Mouse (Mus musculus): Measurements from ENCODE around the gene Ccnb1ip1. TPM values are rescaled to one million over a fixed set of nuclear protein-coding genes. Genes with fewer than 3 reads are reported as not detected.
"Not testable (repeated sequence)": the region's sequence is repeated elsewhere in the genome, so short reads cannot be mapped to it uniquely, and the experiment has no call there.

The Ccnb1ip1 gene
- not detected in 2 replicates for polyA plus RNA-seq (2011; ENCODE audit: insufficient read length, low read depth, missing spikeins)

DNA sequence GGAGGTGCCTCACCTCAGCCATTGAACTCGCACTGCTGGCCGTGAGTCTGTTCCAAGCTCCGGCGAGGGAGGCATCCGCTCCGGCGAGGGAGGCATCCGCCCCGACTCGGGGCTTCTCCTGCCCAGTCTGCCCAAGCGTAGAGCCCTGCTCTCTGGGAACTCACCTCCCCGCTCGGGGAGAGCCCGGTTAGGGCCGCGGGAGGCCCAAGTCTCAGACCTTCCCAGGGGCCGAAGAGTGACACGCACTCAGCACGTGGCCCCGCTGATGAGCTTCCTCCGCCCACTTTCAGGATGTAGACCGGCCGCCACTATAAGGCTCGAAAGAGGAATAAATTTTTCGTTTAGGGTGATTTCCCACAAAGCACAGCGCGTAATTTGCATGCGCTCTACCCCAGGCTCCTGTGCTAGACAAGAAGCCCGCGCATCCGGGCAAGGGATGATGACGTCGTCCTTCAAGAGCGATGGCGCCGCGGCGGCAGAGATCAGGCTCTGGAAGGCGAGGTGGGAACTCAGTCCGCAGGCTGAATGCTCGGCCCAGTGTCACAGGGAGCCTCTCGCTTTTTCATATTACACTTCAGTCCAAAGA is at the start of gene Ccnb1ip1, which contains the start of gene Parp2:
Gene Ccnb1ip1 (minus strand): TSS at position 246 of the 586 bp plus-strand sequence.
Gene Parp2 (plus strand): TSS at position 355 of the 586 bp plus-strand sequence.
- Histone ChIP-seq H3K4me1 (ENCODE audit: control insufficient read depth, insufficient read depth, low read length) (peaks cover 3% of the 10 kb centered on the region), H3K4me3 (ENCODE audit: insufficient read depth, low read length) (peak within 1 kb of the TSS; percentile 92), H3K27ac (ENCODE audit: insufficient read depth, low read length) (peak within 1 kb of the TSS; percentile 53)
- TF ChIP-seq POLR2A (IDR thresholded peaks at IDR 0.05; ENCODE audit: low read depth, low read length) (peak; percentile 87), CTCF (IDR thresholded peaks at IDR 0.05; ENCODE audit: borderline replicate concordance, insufficient read depth, low read length) (no peak)

DNA sequence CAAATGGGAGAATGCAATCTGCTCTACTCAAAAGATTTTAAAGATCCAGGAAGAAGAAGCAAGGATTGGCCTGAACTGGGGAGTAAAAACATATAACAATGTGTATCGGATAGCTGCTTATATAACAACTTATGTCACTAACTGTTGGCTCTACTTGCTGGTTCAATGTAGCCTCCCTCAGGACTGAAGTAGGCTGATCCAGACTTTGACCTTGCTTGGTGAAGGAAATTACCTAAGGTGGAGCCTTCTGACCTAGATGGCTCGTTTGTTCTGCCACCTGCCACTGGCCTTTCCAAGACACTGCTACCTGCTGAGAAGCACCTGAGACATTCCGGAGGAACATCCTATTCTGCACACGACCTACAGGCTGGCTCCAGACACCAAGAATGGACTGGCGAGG is 48.3 kb upstream of the Ccnb1ip1 start:
- Histone ChIP-seq H3K4me1 (ENCODE audit: control insufficient read depth, insufficient read depth, low read length) (no peaks in the 10 kb centered on the region), H3K4me3 (ENCODE audit: insufficient read depth, low read length) (no peak overlapping the region), H3K27ac (ENCODE audit: insufficient read depth, low read length) (no peak overlapping the region)
- TF ChIP-seq CTCF (IDR thresholded peaks at IDR 0.05; ENCODE audit: borderline replicate concordance, insufficient read depth, low read length) (no peak), POLR2A (IDR thresholded peaks at IDR 0.05; ENCODE audit: low read depth, low read length) (no peak)

DNA sequence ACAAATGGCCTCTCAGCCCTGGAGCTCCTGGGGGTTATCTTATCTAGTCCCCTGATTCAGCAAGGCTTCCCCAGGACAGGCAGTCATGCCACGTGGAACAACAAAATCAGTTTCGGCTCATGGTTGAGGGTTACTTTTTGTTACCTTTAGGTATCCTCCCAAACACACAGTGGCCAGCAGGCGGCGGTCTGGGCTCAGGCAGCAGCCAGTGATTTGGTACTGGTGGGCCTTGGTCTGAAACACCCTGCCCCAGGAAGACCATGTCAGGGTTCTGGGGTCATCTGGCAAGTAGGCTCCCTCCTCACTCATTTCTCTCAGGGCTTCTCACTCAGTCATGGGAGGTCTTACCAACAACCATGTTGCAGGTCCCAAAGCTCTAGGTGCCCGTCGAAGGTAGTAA is 29.7 kb upstream of the Ccnb1ip1 start:
- TF ChIP-seq CTCF (IDR thresholded peaks at IDR 0.05; ENCODE audit: borderline replicate concordance, insufficient read depth, low read length) (0 out of 2 replicates have a peak, but pooled peaks have one; percentile 18), POLR2A (IDR thresholded peaks at IDR 0.05; ENCODE audit: low read depth, low read length) (no peak)
- Histone ChIP-seq H3K4me3 (ENCODE audit: insufficient read depth, low read length) (no peak overlapping the region), H3K4me1 (ENCODE audit: control insufficient read depth, insufficient read depth, low read length) (no peaks in the 10 kb centered on the region), H3K27ac (ENCODE audit: insufficient read depth, low read length) (no peak overlapping the region)

DNA sequence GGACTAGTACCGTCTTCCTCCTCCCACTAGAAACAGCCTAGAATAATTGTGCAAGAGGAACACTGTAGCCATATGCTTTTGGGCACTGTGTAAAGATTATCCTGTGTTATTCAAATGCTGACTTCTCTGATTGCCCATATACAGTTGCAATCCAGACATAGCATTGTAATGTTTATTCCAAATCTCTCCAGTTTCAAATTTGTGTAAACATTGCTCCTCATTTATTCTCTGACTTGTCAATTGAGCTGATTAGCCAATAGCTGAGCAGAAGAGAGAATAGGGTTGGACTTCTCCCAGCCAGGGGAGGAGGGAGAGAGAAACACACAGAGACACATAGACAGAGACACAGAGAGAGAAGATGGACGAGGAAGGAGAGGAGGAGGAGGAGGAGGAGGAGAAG is 26.9 kb upstream of the Ccnb1ip1 start:
- Histone ChIP-seq H3K4me1 (ENCODE audit: control insufficient read depth, insufficient read depth, low read length) (no peaks in the 10 kb centered on the region), H3K4me3 (ENCODE audit: insufficient read depth, low read length) (no peak overlapping the region), H3K27ac (ENCODE audit: insufficient read depth, low read length) (no peak overlapping the region)
- no peak for TF ChIP-seq POLR2A (IDR thresholded peaks at IDR 0.05; ENCODE audit: low read depth, low read length)
- no peak for TF ChIP-seq CTCF (IDR thresholded peaks at IDR 0.05; ENCODE audit: borderline replicate concordance, insufficient read depth, low read length)

DNA sequence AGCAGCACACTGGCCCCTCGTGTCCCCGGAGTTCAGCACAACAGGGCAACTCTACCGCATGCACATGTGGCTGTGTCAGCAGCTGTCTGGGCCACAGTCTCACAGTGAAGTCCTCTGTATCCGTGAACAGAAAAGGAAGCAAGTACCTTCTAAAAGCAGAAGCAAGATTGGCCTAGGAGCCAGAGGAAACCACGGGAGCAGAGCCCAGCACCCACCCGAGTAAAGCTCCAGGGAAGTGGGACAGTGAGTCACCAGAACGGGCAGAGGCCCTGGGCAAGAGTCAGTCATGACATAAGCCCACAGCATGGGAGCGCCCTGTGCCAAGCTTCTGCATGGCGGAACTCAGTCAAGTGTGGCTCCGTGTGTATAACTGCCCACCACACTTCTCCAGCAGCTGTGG is 26.4 kb upstream of the Ccnb1ip1 start:
- Histone ChIP-seq H3K4me3 (ENCODE audit: insufficient read depth, low read length) (no peak overlapping the region), H3K27ac (ENCODE audit: insufficient read depth, low read length) (no peak overlapping the region), H3K4me1 (ENCODE audit: control insufficient read depth, insufficient read depth, low read length) (no peaks in the 10 kb centered on the region)
- TF ChIP-seq POLR2A (IDR thresholded peaks at IDR 0.05; ENCODE audit: low read depth, low read length) = no peak
- TF ChIP-seq CTCF (IDR thresholded peaks at IDR 0.05; ENCODE audit: borderline replicate concordance, insufficient read depth, low read length) = no peak

DNA sequence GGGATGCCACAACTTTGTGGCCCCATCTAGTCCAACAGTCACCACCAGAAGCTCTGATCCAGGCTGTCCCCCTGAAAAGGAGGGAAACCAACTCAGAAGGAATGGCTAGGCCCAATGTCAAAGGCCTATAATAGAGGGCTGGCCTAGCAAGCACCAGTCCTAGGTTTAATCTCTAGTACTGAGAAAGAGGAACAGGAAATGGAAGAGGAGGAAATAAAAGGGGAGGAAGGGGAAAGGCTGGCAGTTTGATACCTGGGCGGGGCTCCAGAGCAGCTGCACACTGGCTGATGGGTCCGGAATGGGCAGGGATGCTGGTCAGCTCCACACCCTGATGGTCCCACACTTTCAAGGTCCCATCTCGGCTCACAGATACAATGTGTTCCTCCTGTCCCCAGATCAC is 22.3 kb upstream of the Ccnb1ip1 start:
- Histone ChIP-seq H3K4me1 (ENCODE audit: control insufficient read depth, insufficient read depth, low read length) (no peaks in the 10 kb centered on the region), H3K4me3 (ENCODE audit: insufficient read depth, low read length) (no peak overlapping the region), H3K27ac (ENCODE audit: insufficient read depth, low read length) (no peak overlapping the region)
- TF ChIP-seq CTCF (IDR thresholded peaks at IDR 0.05; ENCODE audit: borderline replicate concordance, insufficient read depth, low read length) (no peak), POLR2A (IDR thresholded peaks at IDR 0.05; ENCODE audit: low read depth, low read length) (no peak)

DNA sequence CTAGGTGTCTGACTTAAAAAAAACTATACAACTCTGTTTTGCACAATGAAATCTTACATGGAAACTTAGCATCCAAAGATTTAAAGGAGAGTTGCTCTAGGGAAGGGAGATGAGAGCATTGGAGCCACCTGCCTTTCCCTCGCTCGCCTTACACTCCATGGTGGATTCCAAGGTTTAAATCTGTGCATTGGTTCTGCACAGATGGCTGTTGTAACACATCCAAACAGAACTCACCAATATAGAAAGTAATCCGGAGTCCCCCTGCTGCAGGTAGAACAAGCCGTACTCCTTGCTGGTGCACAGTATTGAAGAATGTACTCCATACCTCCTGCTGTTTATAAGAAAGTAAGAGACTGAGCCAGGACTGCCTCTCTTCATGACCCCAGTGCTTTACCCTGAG is 19.0 kb upstream of the Ccnb1ip1 start:
- Histone ChIP-seq H3K4me1 (ENCODE audit: control insufficient read depth, insufficient read depth, low read length) (no peaks in the 10 kb centered on the region), H3K27ac (ENCODE audit: insufficient read depth, low read length) (no peak overlapping the region), H3K4me3 (ENCODE audit: insufficient read depth, low read length) (no peak overlapping the region)
- TF ChIP-seq POLR2A (IDR thresholded peaks at IDR 0.05; ENCODE audit: low read depth, low read length) = no peak

DNA sequence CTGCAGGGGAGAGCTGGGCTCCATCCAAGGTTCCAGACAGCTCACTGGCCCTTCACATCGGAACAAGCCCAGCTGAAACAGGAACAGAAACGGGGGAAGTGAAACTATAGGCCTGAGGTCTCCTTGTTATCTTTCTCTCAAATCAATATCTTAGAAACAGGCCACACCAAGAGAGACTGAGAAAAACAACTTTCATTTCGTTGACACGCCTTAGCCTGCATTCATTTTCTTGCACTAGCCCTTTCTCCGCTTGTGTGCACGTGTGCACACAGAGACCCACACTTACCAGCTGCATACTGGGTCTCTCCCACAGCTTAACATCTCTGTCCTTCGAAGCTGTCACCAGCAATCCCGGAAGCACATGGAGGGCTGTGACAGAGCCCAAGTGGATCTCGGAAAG is 16.7 kb upstream of the Ccnb1ip1 start:
- no peak overlapping the region for H3K4me3 ChIP-seq (ENCODE audit: insufficient read depth, low read length)
- no peaks in the 10 kb centered on the region for H3K4me1 ChIP-seq (ENCODE audit: control insufficient read depth, insufficient read depth, low read length)
- no peak for TF ChIP-seq POLR2A (IDR thresholded peaks at IDR 0.05; ENCODE audit: low read depth, low read length)
- no peak for TF ChIP-seq CTCF (IDR thresholded peaks at IDR 0.05; ENCODE audit: borderline replicate concordance, insufficient read depth, low read length)
- H3K27ac ChIP-seq (ENCODE audit: insufficient read depth, low read length) = no peak overlapping the region

DNA sequence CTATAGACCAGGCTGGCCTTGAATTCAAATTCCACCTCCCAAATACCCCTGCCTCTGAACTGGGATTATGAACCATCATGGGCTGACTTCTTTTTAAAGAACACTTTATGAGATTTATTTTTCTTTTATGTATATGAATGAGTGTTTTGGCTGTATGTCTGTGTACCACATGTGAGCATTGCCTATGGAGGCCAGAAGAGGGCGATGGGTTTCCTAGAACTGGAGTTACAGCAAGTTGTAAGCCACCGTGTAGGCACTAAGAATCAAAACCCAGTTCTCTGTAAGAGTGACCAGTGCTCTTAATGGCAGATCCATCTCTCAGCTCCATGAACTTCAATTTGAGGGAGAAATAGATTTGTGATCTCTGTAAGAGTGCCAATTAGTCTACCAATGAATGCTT is 15.7 kb upstream of the Ccnb1ip1 start:
- H3K4me1 ChIP-seq (ENCODE audit: control insufficient read depth, insufficient read depth, low read length) = no peaks in the 10 kb centered on the region
- no peak overlapping the region for H3K27ac ChIP-seq (ENCODE audit: insufficient read depth, low read length)
- no peak for TF ChIP-seq CTCF (IDR thresholded peaks at IDR 0.05; ENCODE audit: borderline replicate concordance, insufficient read depth, low read length)
- no peak for TF ChIP-seq POLR2A (IDR thresholded peaks at IDR 0.05; ENCODE audit: low read depth, low read length)
- H3K4me3 ChIP-seq (ENCODE audit: insufficient read depth, low read length) = no peak overlapping the region

DNA sequence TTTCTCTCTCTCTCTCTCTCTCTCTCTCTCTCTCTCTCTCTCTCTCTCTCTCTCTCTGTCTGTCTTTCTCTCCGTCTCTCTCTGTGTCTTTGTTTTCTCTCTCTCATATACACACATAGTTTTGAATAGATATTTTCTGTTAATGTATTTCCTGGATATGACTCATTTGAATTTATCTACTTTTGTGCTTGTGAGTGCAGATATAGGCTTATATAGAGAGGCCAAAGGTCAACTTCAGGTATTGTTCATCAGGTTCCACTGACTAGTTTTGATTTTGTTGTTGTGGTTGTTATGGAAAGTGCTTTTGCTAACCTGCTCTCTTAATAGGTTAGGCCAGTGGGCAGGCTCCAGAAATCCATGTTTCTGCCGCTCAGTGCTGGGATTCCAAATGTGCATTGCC is 5.5 kb upstream of the Ccnb1ip1 start:
- no peak for TF ChIP-seq CTCF (IDR thresholded peaks at IDR 0.05; ENCODE audit: borderline replicate concordance, insufficient read depth, low read length)
- no peak for TF ChIP-seq POLR2A (IDR thresholded peaks at IDR 0.05; ENCODE audit: low read depth, low read length)
- Histone ChIP-seq H3K27ac (ENCODE audit: insufficient read depth, low read length) (no peak overlapping the region), H3K4me1 (ENCODE audit: control insufficient read depth, insufficient read depth, low read length) (no peaks in the 10 kb centered on the region), H3K4me3 (ENCODE audit: insufficient read depth, low read length) (no peak overlapping the region)

DNA sequence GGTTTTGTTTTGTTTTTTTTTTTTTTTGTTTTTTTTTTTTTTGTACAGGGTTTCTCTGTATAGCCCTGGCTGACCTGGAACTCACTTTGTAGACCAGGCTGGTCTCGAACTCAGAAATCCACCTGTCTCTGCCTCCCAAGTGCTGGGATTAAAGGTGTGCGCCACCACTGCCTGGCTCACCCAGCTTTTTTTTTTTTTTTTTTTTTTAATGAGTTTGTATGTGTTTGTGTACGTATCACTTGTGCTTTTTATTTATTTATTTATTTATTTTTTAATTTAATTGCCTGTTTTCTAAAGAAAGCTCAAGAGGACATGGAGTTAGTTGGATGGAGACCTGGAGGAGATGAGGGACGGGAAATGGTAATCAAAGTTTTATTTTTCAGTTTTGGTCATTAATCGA is 1.1 kb downstream of the Ccnb1ip1 start:
- H3K4me3 ChIP-seq (ENCODE audit: insufficient read depth, low read length); H3K4me1 ChIP-seq (ENCODE audit: control insufficient read depth, insufficient read depth, low read length); H3K27ac ChIP-seq (ENCODE audit: insufficient read depth, low read length): not testable (repeated sequence)

All from embryonic fibroblast, embryonic 13.5 days (primary cell).